Mouse (Mus musculus): Measurements from ENCODE around the gene Exoc6.

Exoc6 gene

DNA sequence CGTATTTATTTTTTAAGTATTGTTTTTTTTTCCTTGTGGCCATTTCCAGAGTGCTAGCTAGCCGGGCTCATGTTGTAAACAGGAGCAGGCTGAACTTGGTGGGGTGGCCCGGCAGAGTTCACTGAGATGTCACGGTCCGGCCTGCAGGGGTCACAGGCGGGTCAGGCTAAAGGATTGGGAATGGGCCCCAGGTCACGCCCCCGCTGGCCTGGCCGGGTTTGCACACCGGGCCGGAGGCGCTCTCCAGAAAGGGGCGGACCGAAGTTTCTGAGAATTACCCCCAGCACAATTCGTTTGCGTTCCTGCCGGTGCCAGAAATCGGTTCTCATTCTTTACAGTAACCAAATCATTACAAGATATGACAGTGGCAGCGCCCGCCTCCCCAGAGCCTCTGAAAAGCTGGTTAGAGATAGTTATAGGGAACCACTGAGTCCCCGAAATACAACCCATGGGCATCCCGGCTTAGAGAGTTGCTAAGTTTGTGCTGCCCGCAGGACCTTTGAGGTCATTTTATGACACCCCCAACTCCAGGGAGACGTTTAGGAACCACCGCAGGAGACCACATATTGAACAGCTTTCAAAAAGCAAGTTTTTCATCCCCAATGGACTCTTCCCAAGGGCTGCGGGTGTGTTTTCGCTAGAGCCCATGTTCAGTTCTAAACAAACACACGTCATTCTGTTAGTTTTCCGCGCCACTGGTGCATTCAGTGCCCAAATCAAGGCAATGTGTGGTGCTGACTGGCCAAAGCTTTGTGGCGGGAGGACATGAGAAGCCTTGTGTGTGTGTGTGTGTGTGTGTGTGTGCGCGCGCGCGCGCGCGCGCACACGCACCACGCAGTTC, 145.8 kb downstream of the Exoc6 start:
- no peak for DNase-seq

- DNase-seq = no peak
Observed at GRCm38 (mm10) chr19:37696603-37697334, 146.6 kb downstream of the Exoc6 start.

- DNase-seq = no peak
Observed at GRCm38 (mm10) chr19:37697335-37697636, 147.1 kb downstream of the Exoc6 start.

DNA sequence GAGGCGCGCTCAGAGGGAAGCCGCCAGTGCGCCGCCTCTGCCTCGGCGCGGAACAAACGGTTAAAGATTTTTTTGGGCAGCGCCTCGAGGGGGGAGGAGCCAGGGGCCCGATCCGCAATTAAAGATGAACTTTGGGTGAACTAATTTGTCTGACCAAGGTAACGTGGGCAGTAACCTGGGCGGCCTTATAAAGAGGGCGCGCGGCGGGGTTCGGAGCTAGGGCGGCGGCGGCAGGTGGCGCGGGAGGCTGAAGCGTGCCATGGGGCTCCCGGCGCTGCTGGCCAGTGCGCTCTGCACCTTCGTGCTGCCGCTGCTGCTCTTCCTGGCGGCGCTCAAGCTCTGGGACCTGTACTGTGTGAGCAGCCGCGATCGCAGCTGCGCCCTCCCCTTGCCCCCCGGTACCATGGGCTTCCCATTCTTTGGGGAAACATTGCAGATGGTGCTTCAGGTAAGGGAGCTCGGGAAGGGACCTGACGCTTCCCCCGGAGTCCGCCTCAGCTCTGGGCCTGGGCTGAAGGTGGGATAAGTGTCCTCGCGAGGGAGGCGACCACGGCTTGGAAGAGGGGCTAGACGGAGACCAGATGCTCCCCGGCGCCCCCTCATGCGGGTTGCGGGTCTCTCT, 147.5 kb downstream of the Exoc6 start, which contains the start of gene Cyp26a1:
TSS of gene Cyp26a1 (plus strand) at position 148 of the 622 bp plus-strand sequence.
- peak; percentile 24 for DNase-seq

GRCm38 (mm10) chr19:37698273-37699160, 148.3 kb downstream of the Exoc6 start:
- DNase-seq = peak; percentile 21

DNA sequence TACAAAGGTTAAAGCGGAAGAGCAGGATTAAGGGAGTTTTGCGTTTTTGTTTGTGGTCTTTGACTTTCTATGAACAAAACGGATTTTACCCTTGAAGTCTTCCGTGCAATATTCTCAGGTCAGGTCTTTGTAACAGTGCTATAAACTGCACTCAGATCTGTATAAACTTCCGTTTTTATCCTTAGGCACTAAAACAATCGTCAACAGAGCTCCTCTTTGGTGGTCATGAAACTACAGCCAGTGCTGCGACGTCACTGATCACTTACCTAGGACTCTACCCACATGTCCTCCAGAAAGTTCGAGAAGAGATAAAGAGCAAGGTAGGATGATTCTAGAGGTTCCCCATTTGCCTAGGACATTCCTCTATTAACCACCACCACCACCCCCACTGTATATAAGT, 149.5 kb downstream of the Exoc6 start:
- DNase-seq = no peak

DNA sequence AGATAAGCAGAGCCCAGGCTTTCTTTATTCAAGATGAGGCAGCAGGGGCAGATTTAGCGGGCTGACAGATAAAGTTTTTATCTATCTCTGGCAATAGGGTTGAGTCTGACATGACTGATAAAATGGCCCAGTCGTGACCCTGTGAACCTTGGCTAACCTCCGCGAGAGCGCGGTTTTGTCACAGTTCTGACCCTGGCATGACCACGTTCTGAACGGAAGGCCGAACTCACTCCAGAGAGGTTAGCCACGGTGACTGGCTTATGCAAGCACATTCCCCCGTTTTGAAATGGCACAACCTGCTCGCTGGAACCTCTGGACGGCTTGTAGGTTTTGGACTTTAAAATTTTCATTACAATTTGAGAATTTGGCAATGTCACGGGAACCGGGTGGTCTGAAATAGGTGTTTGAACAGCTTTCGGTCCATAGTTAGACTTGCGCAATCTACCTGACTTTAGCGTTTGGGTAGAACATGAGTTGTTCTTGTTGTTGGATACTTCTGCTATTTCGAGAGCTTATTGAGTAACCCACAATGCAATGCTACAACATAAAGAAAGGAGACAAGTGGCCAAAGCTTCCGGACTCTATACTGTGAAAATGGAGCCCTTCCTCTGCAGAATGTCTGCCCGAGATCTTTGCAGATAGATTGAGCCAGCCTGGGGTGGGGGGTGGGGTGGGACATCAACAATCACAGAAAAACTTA, 152.3 kb downstream of the Exoc6 start:
- no peak for DNase-seq

- DNase-seq = peak; percentile 65
Observed at GRCm38 (mm10) chr19:37703902-37704509, 153.8 kb downstream of the Exoc6 start.

- no peak for DNase-seq
Observed at GRCm38 (mm10) chr19:37705722-37706121, 155.5 kb downstream of the Exoc6 start.

DNA sequence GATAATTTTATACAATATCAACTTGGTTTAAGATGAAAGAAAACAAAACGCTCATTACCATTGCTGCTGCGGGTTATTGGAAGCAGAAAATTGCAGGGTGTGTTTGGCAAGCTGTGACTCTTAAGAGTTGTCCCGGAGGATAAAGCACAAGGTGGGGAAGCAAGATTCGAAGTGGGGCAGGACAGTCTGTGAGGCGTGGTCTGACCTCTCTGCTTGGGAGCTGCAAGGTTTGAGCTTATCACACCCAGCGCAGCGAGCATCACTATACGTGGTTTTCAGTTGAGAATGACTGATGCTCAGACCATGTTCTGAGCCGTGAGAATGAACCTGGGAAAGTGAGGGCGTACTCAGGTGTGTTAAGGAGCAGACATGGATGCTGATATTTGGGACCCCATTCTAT, 164.5 kb downstream of the Exoc6 start:
- no peak for DNase-seq

DNA sequence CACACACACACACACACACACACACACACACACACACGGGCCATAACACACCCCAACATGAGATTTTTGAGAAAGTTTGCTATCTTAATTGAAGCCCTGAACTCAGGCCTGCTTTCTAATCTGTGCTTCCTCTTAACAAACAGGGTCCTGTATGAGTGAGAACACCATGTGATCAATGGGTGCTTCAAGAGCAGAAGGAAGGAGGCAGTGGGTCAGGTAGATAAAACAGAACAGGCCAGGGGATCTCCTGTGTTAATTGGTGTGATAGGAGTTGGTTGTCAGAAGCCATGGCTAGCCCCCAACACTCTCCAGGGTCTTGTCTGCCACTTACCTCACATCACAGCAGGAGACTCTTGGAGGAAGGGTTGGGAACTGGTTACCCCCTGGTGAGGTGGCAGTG, 165.8 kb downstream of the Exoc6 start:
- no peak for DNase-seq

DNA sequence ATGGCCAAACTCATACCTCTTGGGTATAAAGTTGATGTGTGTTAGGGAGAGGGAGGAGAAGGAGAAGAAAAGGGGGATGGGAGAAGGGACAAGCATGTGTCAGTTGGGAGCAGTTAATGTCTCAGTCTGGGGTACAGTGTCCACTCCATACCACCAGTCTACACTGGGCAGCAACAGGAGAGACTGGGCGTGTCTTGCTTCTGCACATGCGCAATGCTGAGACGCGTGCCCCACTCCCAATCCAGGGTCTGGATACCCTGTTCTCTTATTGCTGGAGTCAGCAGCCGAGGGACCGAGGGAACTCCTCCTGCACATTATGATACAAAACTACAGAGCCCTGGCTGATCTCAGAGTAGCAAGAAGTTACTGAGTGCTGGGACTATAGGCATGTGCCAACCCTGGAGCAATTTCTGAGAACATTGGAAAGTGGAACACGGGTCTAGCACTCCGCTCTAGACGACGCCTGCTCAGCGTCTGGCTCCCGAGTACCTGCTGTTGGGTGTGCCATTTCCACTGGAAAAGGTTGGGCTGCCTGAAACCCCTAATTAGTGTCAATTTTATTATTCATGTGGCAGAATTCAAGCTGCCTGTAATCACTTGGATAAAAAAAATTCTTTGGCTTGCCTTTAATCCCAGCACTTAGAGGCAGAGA, 166.4 kb downstream of the Exoc6 start:
- DNase-seq = no peak

GRCm38 (mm10) chr19:37719166-37719565, 168.9 kb downstream of the Exoc6 start:
- DNase-seq = no peak

DNA sequence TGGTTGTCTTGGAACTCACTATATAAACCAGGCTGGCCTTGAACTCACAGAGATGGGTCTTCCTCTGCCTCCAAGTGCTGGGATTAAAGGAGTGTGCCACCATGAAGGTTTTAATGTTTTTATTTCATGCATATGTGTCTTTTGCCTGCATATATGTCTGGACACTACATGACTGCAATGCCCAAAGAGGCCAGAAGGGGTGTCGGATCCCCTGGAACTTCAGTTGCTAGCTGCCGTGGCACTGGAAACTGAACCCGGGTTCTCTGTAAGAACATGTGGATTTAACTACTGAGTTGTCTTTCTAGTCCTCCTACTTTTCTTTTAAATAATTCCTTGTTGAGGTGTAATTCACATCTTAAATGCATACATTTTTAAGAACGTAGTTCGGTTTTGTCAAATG, 174.4 kb downstream of the Exoc6 start:
- DNase-seq = no peak

GRCm38 (mm10) chr19:37726585-37726984, 176.4 kb downstream of the Exoc6 start:
- DNase-seq = no peak

DNA sequence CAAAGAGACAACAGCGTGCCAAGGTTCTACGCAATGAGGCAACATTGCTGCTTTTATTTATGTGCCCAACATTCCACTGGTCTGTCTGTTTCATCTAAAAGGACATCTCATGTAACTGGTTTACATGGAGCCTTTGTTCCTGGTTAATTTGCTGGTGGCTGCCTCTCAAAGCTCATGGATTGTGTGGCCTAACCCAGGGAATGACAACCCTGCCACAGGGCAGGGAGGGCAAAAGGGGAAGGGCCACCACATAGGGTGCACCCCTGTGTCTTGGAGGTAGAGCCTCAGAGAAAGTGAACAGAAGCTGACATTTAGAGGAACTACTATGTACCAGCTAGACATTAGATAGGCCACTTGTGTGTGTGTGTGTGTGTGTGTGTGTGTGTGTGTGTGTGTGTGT, 177.1 kb downstream of the Exoc6 start:
- no peak for DNase-seq
